Mouse (Mus musculus) heart, postnatal 36 days (tissue): ENCODE results near the gene Tmem80. TPM values are rescaled to one million over a fixed set of nuclear protein-coding genes. Genes with fewer than 3 reads are reported as not detected.

ENCODE experiments used
- DNase-seq, 2 experiments: peaks; one replicate each; pipeline ENCODE4 v3.0.0; 2021 to 2022
- intact Hi-C: fragments of 180-260 bp; cut with DNase I; formaldehyde crosslinking; loops from one replicate; pipeline ENCODE4 v1.15.1; 2025
- total RNA-seq, 2 experiments: library from RNA; stranded (reverse); gene quantifications; 2 replicates each; pipeline ENCODE4 v1.2.3; 2021

Tmem80 gene
- total RNA-seq, 2 experiments from 2014 or later: 13.5 to 14.8 TPM

GRCm38 (mm10) chr7:141355626-141356326, 28.2 kb downstream of the Tmem80 start:
- intact Hi-C loops: no loop called here
- no peak for DNase-seq

GRCm38 (mm10) chr7:141356971-141357370, 29.4 kb downstream of the Tmem80 start:
- intact Hi-C loops: no loop called here

GRCm38 (mm10) chr7:141361510-141361909, 34.0 kb downstream of the Tmem80 start:
- intact Hi-C loops: loop anchor here (10.0 kb wide), 1 partner anchor 267 kb away; no protein-coding TSS in a partner anchor
- DNase-seq: no peak

More at GRCm38 (mm10) chr7:141356971-141357370, 29.4 kb downstream of the Tmem80 start:
- no peak for DNase-seq

- intact Hi-C loops: loop anchor here (2.0 to 10.0 kb wide), 3 partner anchors 98 to 268 kb away; partner anchors contain the start of gene Phrf1
- DNase-seq: peak; percentile 60 to 70
These were observed 35.7 kb downstream of the Tmem80 start for GRCm38 (mm10) chr7:141363106-141363751.

- intact Hi-C loops: loop anchor here (2.0 to 10.0 kb wide), 3 partner anchors 99 to 269 kb away; partner anchors contain the start of gene Phrf1
These were observed 36.2 kb downstream of the Tmem80 start for GRCm38 (mm10) chr7:141363752-141364125.

GRCm38 (mm10) chr7:141364349-141365048, 37.0 kb downstream of the Tmem80 start:
- DNase-seq: no peak
- intact Hi-C loops: loop anchor here (10.0 kb wide), 1 partner anchor 270 kb away; no protein-coding TSS in a partner anchor

More at GRCm38 (mm10) chr7:141363752-141364125, 36.2 kb downstream of the Tmem80 start:
- DNase-seq: no peak

- DNase-seq: no peak
- intact Hi-C loops: loop anchor here (10.0 kb wide), 1 partner anchor 270 kb away; no protein-coding TSS in a partner anchor
These were observed 37.5 kb downstream of the Tmem80 start for GRCm38 (mm10) chr7:141365049-141365445.

GRCm38 (mm10) chr7:141367358-141367757, 39.8 kb downstream of the Tmem80 start:
- DNase-seq: no peak
- intact Hi-C loops: loop anchor here (10.0 kb wide), 1 partner anchor 273 kb away; no protein-coding TSS in a partner anchor

- intact Hi-C loops: loop anchor here (10.0 kb wide), 1 partner anchor 275 kb away; no protein-coding TSS in a partner anchor
- DNase-seq: no peak
These were observed 42.4 kb downstream of the Tmem80 start for GRCm38 (mm10) chr7:141369918-141370317.

- intact Hi-C loops: no loop called here
- DNase-seq: no peak
These were observed 44.5 kb downstream of the Tmem80 start for GRCm38 (mm10) chr7:141371942-141372595.

GRCm38 (mm10) chr7:141373611-141374010, 46.1 kb downstream of the Tmem80 start:
- no peak for DNase-seq
- intact Hi-C loops: no loop called here

- DNase-seq: no peak
- intact Hi-C loops: no loop called here
These were observed 46.9 kb downstream of the Tmem80 start for GRCm38 (mm10) chr7:141374399-141374798.

- DNase-seq: no peak
- intact Hi-C loops: no loop called here
These were observed 52.0 kb downstream of the Tmem80 start for GRCm38 (mm10) chr7:141379584-141379983.

GRCm38 (mm10) chr7:141381068-141381835, 53.7 kb downstream of the Tmem80 start:
- intact Hi-C loops: no loop called here
- no peak for DNase-seq

Other genes starting within 250 kb of the Tmem80 start
- not detected for gene Pkp3, start 249.5 kb upstream of the Tmem80 start, total RNA-seq
- 1 to 10 TPM; 5.6 to 9.5 TPM for gene Sigirr, start 227.2 kb upstream of the Tmem80 start, total RNA-seq
- gene Ano9, start 209.9 kb upstream of the Tmem80 start, total RNA-seq: under 1 TPM; 0.14 to 0.33 TPM
- 10 to 100 TPM; 25.8 to 36.2 TPM for gene Ptdss2, start 205.4 kb upstream of the Tmem80 start, total RNA-seq
- 10 to 100 TPM; 66.8 to 67.8 TPM for gene Rnh1, start 154.9 kb upstream of the Tmem80 start, total RNA-seq
- gene Hras, start 133.7 kb upstream of the Tmem80 start, total RNA-seq: 100 to 1,000 TPM in 1 of 2 experiments, 10 to 100 TPM in 1; 97.9 to 104 TPM
- 1 to 10 TPM; 2.8 to 4.0 TPM for gene Lrrc56, start 133.6 kb upstream of the Tmem80 start, total RNA-seq
- gene Lmntd2, start 113.7 kb upstream of the Tmem80 start, total RNA-seq: not detected
- gene Rassf7, start 111.9 kb upstream of the Tmem80 start, total RNA-seq: 1 to 10 TPM in 1 of 2 experiments, under 1 TPM in 1; 0.79 to 1.7 TPM
- gene Phrf1, start 99.0 kb upstream of the Tmem80 start, total RNA-seq: 10 to 100 TPM; 31.9 to 36.5 TPM
- 1 to 10 TPM; 4.1 to 8.6 TPM for gene Irf7, start 61.3 kb upstream of the Tmem80 start, total RNA-seq
- gene Cdhr5, start 51.0 kb upstream of the Tmem80 start, total RNA-seq: not detected
- gene Sct, start 48.6 kb upstream of the Tmem80 start, total RNA-seq: not detected
- not detected for gene Drd4, start 35.7 kb upstream of the Tmem80 start, total RNA-seq
- 10 to 100 TPM; 16.5 to 17.1 TPM for gene Deaf1, start within 50 bp of the Tmem80 start, total RNA-seq
- gene Eps8l2, start 11.1 kb downstream of the Tmem80 start, total RNA-seq: 1 to 10 TPM; 3.3 to 3.7 TPM
- 100 to 1,000 TPM; 114 to 116 TPM for gene Taldo1, start 64.5 kb downstream of the Tmem80 start, total RNA-seq
- 10 to 100 TPM; 14.9 to 16.7 TPM for gene Gatd1, start 86.4 kb downstream of the Tmem80 start, total RNA-seq
- gene Cend1, start 101.8 kb downstream of the Tmem80 start, total RNA-seq: 1 to 10 TPM in 1 of 2 experiments, under 1 TPM in 1; 0.80 to 1.5 TPM
- gene Slc25a22, start 110.2 kb downstream of the Tmem80 start, total RNA-seq: 10 to 100 TPM; 60.0 to 96.2 TPM
- gene Pidd1, start 116.3 kb downstream of the Tmem80 start, total RNA-seq: under 1 TPM; 0.60 to 0.78 TPM
- gene Rplp2, start 119.6 kb downstream of the Tmem80 start, total RNA-seq: 100 to 1,000 TPM; 885 to 891 TPM
- gene Pnpla2, start 127.5 kb downstream of the Tmem80 start, total RNA-seq: 100 to 1,000 TPM; 552 to 604 TPM
- 10 to 100 TPM; 24.1 to 24.2 TPM for gene Cracr2b, start 133.4 kb downstream of the Tmem80 start, total RNA-seq
- 100 to 1,000 TPM; 299 to 300 TPM for gene Cd151, start 139.7 kb downstream of the Tmem80 start, total RNA-seq
- gene Polr2l, start 147.4 kb downstream of the Tmem80 start, total RNA-seq: 10 to 100 TPM; 76.0 to 83.7 TPM
- gene Tspan4, start 147.5 kb downstream of the Tmem80 start, total RNA-seq: 10 to 100 TPM; 27.3 to 44.1 TPM
- gene Chid1, start 212.1 kb downstream of the Tmem80 start, total RNA-seq: 10 to 100 TPM; 43.2 to 48.5 TPM
- 10 to 100 TPM; 54.9 to 57.6 TPM for gene Ap2a2, start 234.4 kb downstream of the Tmem80 start, total RNA-seq